Mouse (Mus musculus) right cerebral cortex, postnatal 4 days (tissue): ENCODE measurements around the gene Pts.

Experiments used
- DNase-seq: peaks from one replicate; pipeline ENCODE4 v3.0.0-alpha.2; 2022

Pts gene

DNA sequence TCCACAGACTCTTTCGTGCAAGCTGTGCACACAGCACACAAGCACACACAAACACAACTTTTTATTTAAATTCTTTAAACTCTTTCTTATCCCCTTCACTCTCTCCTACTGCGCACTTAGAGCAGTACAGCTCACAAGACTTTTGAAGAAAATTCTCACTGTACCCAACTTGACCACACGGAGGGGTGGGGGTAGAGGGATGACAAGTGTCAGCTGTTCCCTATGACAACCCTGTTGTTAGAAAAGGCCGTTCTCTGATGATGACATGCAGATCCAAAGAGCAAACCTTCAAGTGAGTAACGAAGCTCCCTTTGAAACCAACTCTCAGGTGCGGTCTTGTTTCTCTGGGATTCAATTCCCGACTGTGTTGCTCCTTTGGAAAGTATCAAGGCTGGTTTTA lies 664 bp downstream of the Pts start:
- DNase-seq = no peak

DNA sequence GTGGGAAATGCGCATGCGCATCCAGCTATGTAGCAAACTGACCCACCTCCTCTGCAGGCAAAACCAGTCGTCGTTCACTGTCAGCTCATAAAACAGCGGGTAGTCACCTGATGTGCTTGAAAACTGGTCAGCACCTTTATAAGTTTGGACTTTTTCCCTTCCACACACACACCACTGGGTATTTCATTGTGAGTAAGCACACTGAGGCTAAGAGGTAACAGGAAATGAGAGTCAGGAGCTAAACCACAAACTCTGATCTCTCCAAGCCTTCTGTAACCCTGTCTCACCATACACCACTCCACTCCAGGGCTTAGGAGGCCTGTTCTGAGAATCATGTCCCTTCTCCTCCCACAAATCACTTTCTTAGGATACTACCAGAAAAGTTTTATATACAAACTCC lies 2.9 kb downstream of the Pts start:
- DNase-seq = no peak

DNA sequence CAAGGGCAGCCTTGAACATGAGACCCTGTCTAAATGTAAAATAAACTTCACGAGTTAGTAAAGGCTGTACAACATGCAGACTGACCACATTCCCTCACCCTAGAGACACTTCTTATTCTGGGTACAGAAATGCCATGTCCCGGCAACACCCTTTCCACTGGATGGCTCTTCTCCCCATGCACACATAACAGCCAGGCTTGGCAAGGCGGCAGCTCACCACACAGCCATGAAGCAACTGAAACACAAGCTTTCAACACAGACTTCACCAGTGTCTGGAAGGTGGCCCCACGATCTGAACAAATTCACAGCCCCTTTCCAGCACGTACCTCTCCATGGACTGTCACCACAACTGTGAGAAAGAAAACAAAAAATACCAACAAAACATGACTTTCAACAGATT lies 3.6 kb downstream of the Pts start:
- no peak for DNase-seq

DNA sequence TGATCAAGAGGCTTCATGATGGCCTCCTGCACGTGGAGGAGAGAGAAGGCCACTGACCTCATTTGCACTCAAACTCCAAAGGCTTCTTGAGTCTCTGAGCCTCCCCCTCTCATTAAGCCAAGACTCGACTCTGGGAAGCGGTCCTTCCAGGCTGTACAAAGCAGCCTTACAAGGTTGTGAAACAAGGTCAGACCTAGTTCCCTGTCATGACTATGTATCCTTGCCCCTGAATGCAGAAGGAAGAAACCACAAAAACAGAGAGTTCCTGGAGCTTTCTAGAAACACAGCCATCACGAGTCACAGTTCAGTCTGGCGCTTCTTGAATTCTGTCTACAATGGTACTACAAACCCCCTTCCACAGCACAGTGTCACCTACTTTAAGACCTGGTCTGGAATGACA lies 6.0 kb downstream of the Pts start:
- DNase-seq = no peak

DNA sequence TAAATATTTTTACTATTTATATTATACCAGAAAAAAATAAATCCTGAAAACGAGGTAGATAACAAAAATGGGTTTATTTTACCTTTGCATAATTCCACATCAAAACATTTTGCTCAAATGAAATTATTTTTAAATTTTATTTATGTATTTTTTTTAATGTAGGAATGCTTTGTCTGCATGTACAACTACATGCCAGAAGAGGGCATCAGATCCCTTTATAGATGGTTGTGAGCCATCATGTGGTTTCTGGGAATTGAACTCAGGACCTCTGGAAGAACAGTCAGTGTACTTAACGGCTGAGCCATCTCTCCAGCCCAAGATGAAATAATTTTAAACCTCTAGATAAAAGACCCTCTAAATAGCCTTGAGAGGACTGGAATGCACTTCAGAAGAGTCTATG lies 7.0 kb downstream of the Pts start:
- DNase-seq = no peak

DNA sequence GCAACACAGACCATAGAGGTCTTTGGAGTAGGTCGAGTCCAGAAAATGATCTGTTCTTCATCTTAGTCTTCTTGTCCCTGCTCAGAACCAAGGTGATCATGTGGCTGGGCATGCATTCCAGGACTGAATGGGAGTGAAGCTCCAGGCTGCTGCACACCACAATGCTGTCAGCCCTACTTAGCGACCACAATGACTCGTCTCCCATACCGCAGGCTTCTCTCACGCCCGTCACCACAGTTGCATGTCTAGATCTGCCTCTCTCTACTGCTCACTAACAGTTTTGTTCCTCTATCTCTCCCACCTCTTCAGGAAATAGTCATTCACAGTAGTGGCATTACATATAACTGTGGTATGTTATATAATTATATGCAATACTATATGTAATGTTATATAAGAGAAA lies 7.8 kb downstream of the Pts start:
- DNase-seq = no peak

DNA sequence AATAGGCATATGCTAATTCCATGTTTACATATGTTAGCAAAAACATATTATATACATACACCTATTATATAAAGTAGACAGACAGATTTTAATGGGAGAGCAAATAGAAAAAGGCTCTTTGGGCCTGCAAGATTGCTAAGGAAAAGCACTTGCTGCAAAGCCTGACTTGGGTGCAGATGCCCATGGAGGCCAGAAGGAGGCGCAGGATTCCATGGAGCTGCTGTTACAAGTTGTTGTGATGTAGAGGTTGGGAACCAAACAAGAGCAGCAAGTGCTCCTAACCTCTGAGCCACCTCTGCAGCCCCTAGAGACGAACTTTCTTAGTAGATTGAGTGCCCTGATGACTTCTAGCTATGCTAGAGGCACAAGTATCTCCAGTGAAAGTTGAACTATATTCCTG lies 9.7 kb downstream of the Pts start:
- no peak for DNase-seq

DNA sequence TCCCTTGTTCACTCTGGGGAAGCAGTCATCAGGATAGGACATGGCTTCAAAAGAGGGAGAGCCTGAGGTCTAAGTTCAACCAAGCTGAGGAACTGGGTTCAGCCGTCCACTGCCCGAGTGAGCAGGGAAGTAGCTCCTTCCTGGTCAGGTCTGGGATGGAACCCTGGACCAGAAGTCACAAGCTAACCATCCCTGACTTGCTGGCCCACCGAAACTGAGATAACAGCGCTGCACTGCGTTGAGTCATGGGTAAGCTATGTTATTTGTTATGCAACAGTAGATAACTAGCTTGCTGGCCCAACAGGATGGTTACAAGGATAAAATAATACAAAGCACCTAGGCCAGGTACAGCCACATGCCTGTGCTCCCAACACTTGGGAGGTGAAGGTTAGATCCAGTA lies 13.1 kb downstream of the Pts start:
- no peak for DNase-seq

DNA sequence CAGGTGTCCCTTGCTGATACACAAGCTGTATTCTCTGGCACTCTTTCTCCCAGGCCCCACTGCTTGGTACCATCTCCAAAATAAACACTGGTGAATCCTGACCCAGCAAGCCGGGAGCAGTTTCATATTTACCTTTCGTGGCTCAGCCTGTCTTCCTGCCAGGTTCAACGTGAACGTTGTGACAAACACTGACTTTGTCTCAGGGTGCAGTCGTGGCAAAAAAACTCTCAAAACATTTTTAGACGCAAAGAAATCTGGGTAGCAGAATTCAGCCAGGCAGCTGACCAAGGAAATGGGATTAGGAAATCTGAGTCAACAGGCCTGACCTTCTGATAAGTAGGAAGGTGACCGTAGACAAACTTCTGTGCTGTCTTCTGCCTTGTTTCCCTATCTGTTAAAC lies 21.0 kb downstream of the Pts start:
- DNase-seq = no peak

DNA sequence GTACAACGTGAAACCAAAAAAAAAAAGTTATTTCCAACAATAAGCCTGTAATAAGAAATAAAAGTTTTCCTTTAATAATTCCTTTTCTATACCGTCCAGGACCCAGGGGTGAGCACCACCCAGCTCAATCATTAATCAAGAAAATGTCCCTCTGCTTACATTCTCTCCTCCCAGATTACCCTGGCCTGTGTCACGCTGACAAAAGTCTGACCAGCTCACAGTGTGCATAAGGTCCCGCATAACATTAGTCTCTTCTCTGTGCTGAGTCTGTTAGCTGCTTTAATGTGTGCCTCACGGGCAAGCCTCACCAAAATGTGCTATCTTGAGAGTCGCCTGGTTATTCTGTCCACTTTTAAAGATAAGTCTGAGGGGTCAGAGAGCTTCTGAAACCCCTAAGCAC lies 23.1 kb downstream of the Pts start:
- DNase-seq = no peak

DNA sequence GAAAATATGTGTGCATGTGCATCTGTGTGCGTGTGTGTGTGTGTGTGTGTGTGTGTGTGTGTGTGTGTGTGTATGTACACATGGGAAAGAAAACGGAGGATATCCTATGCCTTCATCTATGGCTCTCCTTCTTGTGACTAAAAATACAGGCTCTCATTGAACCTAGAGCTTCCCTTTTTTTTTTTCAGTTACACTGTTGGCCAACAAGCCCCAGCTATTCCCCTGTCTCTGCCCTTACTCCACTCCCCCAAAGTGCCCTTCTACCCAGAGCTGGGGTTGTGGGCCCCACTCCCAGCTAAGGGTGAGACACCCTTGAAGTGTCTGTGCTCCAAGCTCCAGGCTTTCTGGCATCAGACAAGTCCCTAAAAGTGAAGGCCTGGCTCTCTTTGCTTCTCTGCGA lies 25.6 kb downstream of the Pts start:
- no peak for DNase-seq

DNA sequence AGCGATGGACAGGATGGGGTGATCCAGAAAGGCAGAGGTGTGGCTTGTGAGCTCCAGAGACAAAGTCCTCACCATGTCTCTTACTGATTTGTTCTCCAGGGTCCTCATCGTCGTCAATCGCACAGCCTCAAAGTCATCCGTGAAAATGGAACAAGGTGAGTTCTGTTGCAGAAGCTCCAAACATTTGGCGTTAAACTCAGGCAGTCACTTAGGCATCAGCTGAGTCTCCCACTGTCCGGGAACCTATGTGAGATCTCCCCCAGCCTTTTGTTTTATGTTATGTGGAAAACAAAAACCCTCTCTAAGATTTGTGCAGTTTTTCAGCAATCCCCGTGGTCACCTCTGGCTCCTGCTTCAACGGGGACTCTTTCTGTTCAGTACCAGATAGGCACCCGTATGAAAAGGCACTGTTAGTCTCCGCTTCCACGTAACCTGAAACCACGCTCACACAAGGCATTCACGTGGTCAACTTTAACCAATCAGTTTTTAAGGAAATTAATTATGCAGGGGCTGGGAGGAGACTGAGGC lies 27.5 kb downstream of the Pts start:
- DNase-seq = no peak

DNA sequence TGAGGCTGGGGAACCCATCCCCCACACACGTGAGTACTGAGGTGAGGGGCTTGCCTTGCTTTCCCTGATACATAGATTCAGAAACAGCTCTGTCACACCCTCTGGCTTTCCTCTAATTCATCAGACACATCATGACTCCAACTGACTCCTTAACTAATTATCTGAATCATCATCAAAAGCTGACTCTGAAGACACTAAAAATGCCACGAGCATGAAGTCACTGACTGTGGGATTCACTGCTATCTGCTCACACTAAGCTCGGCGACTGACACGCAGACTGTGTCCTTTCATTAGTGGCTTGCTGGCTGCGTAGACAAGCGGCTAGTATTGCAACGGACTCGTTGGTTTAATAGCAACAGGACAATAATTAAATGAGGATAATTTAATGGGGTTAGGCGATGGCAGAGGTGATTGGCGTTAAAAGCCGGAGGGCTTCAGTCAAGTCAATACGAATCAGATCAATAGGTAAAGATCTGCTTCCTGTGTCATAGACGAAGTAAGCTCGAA lies 28.0 kb downstream of the Pts start:
- DNase-seq = no peak

DNA sequence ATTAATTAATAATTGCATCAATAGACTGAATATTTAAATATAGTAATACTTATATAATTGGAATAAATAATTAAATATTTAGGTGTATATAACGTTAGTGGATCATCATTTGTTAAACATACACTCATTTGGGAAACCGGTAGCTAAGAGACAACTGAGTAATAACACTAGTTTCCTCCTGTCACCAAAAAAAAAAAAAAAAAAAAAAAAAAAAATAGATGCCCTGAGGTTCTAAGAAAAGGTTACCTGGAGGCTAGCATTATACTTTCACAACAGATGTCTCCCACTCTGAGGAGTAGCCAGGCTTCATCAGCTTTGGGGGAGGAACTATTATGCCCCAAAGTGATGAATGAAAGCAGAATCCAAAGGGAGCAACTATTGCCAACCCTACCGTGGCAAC lies 28.7 kb downstream of the Pts start:
- no peak for DNase-seq

DNA sequence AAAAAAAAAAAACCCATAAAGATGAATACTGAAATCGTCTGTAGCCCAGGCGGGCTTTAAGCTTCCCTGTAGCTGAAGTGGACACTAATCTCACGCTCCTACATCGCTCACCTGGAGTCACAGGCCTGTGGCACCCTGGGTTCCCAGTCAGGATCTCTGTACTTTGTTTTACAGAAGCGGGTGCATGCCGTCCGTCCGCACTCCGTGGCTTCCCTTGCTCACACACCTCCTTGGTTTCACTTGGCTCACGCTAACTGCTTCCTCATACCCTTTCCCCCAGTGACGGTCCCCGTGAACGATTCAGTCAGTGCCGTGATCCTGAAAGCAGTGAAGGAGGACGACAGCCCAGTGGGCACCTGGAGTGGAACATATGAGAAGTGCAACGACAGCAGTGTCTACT lies 29.7 kb downstream of the Pts start:
- DNase-seq = no peak

DNA sequence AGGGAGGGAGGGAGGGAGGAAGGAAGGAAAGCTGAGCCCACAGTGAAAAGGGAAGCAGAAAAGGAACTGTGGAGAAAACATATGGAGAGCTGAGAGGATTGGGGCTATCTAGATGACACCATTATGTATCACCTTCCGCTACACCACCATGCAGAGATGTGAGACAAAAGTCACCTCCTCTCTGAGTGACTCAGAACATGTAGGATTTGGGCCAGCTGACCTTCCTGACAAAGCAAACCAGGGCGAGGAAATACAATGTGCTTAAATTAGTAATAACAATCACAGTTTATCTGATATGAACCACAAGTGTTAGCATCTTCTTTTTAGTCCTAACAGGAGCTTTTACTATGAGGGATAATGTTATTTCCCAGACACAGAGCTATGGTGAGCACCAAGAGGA lies 31.0 kb downstream of the Pts start:
- no peak for DNase-seq

DNA sequence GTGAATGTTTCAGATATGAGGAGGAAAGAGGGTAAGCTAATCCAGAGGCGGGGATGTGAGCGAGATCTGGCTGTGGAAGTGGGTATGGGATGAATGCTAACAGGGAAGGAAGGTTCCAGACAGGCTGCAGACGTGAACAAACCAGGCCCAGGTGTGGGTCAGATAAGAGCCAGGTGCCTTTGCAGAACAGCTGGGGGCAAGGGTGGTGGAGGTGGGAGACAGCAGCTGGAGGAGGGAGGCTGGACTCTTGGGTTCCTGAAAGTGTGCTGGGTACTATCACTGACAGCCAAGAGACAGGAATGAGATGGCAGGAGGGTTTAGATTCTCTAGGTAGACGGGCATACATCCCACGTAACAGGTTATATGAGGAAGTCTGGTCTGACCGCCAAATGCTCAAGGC lies 31.4 kb downstream of the Pts start:
- DNase-seq = no peak

DNA sequence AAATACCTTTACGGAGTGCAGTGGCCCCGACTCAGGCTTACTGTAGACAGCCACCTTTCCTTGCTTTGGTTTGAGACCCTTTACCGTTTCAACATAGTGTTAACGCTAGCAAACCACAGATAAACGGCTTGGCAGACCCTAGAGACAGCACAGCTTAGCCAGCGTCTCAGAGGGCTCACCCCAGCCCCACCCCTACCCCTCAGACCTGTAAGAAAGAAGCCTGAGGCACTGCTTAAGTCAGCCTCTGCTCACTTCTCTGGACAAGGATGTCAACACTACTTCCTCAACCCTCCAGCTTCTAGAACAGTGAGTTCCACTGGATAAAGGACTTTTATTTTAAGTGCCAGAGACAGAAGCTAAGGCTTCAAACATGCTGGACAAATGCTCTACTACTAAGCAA lies 32.0 kb downstream of the Pts start:
- DNase-seq = no peak

DNA sequence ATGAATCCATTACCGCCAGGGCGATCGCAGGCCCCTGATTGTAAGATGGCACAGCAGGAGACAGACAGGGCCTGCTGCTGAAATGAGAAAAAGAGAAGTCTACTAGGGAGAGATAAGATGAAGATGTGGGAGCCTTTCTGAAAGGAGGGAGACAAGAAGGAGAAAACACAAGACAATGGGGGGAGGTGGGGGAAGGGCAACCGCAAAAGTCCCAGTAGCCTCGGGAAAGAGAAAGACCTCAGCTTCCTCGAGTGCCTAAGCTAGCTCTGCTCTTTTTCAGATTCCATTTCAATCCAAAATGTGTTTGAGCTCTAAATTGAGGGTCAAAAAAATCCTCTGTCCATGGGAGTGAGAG lies 32.4 kb downstream of the Pts start:
- DNase-seq = no peak

DNA sequence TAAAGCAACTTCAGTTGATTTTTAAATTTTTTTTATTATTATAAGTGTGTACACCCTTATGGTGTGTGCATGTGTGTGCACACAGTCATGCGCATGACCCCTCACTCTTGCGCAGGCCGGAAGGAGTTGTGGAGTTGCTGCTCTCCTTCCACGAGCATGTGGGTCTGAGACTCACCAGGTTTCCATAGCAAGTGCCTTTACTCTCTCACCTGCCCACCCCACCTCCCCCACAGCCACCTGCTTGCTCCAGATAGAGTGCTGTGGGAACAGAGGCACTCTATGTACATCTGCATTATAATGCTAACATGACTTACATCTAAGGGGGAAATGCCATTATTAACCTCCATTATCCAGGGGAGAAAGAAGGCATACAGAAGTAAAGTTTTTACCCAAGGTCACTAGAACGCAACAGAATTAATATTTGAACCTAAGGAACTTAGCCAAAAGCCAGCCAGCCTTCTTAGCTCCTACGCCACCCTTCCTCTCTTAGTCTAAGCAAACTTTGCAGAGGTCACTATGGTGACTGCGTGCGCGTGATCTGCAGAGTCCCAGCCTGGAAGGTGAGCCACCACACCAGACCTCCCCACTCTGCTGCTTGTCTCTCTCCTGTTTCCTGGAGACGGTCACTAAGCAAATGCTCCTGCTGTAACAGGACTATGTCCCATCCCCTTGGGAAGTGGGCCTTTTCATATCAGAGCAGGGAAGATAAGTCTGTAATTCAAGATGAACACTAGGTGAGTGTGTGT lies 32.9 kb downstream of the Pts start:
- DNase-seq = no peak

DNA sequence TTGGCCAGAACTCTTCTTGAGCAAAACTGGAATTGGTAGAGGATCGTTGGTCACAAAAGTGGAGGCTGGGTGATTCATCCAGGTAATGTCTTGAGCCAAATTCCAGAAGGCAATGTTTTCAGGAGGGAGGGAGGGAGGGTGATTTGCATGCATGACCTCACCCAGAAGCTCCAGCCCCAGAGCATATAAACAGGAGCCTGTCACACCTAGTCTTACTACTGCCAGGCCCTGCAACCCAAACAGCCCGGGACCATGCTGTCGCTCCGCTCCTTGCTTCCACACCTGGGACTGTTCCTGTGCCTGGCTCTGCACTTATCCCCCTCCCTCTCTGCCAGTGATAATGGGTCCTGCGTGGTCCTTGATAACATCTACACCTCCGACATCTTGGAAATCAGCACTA lies 34.2 kb downstream of the Pts start, which contains the start of gene Plet1:
TSS of gene Plet1 (plus strand) at position 215 of the 400 bp plus-strand sequence.
- DNase-seq = no peak

DNA sequence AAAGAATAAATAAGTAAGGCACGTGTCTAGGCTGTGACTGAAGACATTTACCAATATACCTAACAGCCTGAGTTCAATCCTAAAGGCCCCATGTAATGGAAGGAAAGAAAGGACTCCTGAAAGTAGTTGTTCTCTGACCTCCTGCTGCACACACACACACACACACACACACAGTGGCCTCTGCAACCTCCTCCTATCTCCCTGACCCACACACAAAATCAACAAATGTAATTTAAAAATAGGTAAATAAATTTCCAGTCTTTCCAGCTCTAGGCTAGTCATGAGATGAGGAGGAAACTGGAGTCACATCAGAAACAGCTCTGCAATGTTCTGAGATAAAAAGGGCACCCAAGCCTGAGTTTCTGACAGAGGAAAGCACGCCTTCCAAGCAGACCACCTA lies 34.7 kb downstream of the Pts start:
- no peak for DNase-seq

DNA sequence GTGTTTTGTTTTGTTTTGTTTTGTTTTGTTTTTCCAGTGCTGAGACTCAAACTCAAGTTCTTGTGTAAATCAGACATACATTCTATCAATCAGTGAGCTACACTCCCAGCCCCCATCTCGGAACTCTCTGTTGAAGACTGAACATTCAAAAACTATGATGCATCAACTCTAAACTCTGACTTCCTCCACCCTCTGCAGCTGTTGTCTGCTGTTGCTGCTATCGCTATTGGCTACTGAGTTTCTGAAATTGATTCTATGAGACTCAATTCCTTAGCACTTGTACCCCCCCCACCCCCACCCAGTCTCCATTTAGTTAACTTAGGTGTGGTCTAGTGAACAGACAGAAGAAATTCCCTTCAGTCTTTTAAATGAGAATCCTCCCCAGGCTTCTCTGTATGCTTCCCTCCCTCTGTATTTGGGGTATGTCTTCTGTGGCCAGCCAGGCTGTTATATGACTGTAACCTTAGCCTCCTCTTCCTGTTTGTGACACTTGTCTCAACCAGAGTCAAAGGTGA lies 36.9 kb downstream of the Pts start:
- DNase-seq = no peak

DNA sequence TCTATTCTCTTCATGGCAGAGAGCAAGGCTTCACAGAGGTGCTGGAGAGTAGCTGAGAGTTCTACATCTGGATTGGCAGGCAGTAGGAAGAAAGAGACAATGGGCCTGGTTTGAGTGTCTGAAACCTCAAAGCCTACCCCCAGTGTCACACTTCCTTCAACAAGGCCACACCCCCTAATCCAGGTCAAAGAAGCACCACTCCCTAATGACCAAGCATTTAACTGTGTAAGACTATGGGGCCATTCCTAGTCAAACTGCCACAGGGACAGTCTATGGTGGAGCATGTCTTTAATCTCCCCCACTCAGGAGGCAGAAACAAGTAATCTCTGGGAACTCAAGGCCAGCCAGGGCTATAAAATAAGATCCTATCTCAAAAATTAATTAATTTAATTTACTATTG lies 37.7 kb downstream of the Pts start:
- no peak for DNase-seq

DNA sequence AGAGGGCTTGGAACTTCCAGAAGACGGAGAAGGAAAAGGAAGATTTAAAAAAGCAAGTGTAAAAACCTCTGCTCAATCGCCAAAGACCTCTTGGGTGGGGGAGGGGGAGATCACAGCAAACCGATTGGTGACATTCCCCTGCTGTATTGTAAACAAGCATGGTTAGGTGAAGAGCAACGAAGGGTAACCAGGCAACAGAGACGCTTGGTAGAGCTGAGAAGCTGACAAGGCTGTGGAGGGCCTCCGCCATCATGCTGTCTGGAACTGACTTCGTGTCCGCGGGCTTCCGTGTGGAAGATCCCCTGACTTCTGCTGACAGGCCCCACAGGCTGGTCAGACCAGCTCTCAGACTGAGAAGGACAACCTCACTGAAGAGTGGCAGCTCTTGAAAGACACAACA lies 43.0 kb downstream of the Pts start:
- DNase-seq = no peak
